Mouse (Mus musculus) stomach, embryonic 16.5 days (tissue): ENCODE results near the gene Trim39. TPM values are rescaled to one million over a fixed set of nuclear protein-coding genes. Genes with fewer than 3 reads are reported as not detected.

Experiments
- ATAC-seq: fragments of 200-750 bp; cut with Nextera tagmentation; 2 replicates; pipeline ENCODE4 v1.8.0; 2017; ENCODE audit warnings: moderate number of reproducible peaks, moderate TSS enrichment; ENCODE audit not compliant: insufficient read depth, low FRiP score
- H3K27ac ChIP-seq: fragments of 300-500 bp; sonication (generic); 2 replicates; pipeline ENCODE4 v1.5.1; 2014; ENCODE audit warnings: low read length
- H3K27me3 ChIP-seq: fragments of 300-500 bp; sonication (generic); 2 replicates; pipeline ENCODE4 v1.6.1; 2014; ENCODE audit warnings: low read length, control low read depth, mixed read lengths; ENCODE audit not compliant: control insufficient read depth, insufficient read depth
- H3K36me3 ChIP-seq: fragments of 300-500 bp; sonication (generic); 2 replicates; pipeline ENCODE4 v1.6.1; 2014; ENCODE audit warnings: low read length; ENCODE audit not compliant: control insufficient read depth, insufficient read depth
- H3K4me1 ChIP-seq: fragments of 300-500 bp; sonication (generic); 2 replicates; pipeline ENCODE4 v1.6.1; 2014; ENCODE audit warnings: low read length, control low read depth, mixed read lengths; ENCODE audit not compliant: control insufficient read depth, insufficient read depth
- H3K4me2 ChIP-seq: fragments of 300-500 bp; sonication (generic); 2 replicates; pipeline ENCODE4 v1.6.1; 2014; ENCODE audit warnings: low read depth, low read length, mixed read lengths
- H3K4me3 ChIP-seq: fragments of 300-500 bp; sonication (generic); replicated peaks from 2 replicates; pipeline ENCODE4 v1.5.1; 2014; ENCODE audit warnings: mild to moderate bottlenecking, low read length
- H3K9ac ChIP-seq: fragments of 300-500 bp; sonication (generic); 2 replicates; pipeline ENCODE4 v1.6.1; 2014; ENCODE audit warnings: low read length
- H3K9me3 ChIP-seq: fragments of 300-500 bp; sonication (generic); replicated peaks from 2 replicates; pipeline ENCODE4 v1.6.1; 2016; ENCODE audit warnings: low read length, control low read depth; ENCODE audit not compliant: control insufficient read depth
- WGBS: fragments of 180-500 bp; shearing (Covaris S2); extraction: QIAGEN DNeasy Blood & Tissue Kit; methylation state at CpG from one replicate; pipeline ENCODE4 v1.1.7; 2014; 5-methylcytosine and 5-hydroxymethylcytosine counted together
- polyA plus RNA-seq: library from polyadenylated mRNA; unstranded; fragments of >200 nt; fragmentation: Nextera tagmentation; extraction: Ambion mirVana; gene quantifications from 2 replicates; pipeline ENCODE4 v1.2.1, GENCODE M21; 2015

The Trim39 gene
- polyA plus RNA-seq, 1 experiment from 2014 or later = 12.8 TPM

GRCm38 (mm10) chr17:36257241-36257947, 14.7 kb downstream of the Trim39 start:
- peak; percentile 96 for ATAC-seq
- H3K4me1 ChIP-seq = no peaks in the 10 kb centered on the region
- H3K4me3 ChIP-seq = peak overlapping the region; percentile 69
- under 1% methylated on average over 37 of the region's 37 CpGs for WGBS
- H3K9ac ChIP-seq = peak overlapping the region; percentile 83
- peak overlapping the region; percentile 52 for H3K4me2 ChIP-seq
- no peaks in the 10 kb centered on the region for H3K9me3 ChIP-seq
- H3K36me3 ChIP-seq = peaks cover 14% of the 10 kb centered on the region; the same call in 1 of the 2 replicates
- H3K27ac ChIP-seq = peak overlapping the region; percentile 75
- H3K27me3 ChIP-seq = no peaks in the 10 kb centered on the region

GRCm38 (mm10) chr17:36253087-36253600, 18.9 kb downstream of the Trim39 start:
- no peak overlapping the region for H3K4me3 ChIP-seq
- WGBS = 46% methylated on average over 6 of the region's 6 CpGs
- H3K9me3 ChIP-seq = no peaks in the 10 kb centered on the region
- H3K4me2 ChIP-seq = no peak overlapping the region
- no peak overlapping the region for H3K9ac ChIP-seq
- ATAC-seq = no peak
- H3K4me1 ChIP-seq = peaks cover 5% of the 10 kb centered on the region; the same call in 1 of the 2 replicates
- no peaks in the 10 kb centered on the region; the same call in 1 of the 2 replicates for H3K27me3 ChIP-seq
- no peaks in the 10 kb centered on the region for H3K36me3 ChIP-seq
- no peak overlapping the region for H3K27ac ChIP-seq

- no peaks in the 10 kb centered on the region for H3K9me3 ChIP-seq
- no peaks in the 10 kb centered on the region; the same call in 1 of the 2 replicates for H3K27me3 ChIP-seq
- H3K4me3 ChIP-seq = peak overlapping the region; percentile 29
- peak overlapping the region; percentile 56 for H3K4me2 ChIP-seq
- H3K4me1 ChIP-seq = peaks cover 5% of the 10 kb centered on the region; the same call in 1 of the 2 replicates
- WGBS = 7% methylated on average over 25 of the region's 25 CpGs
- H3K27ac ChIP-seq = no peak overlapping the region
- 0 out of 2 replicates have a peak, but pooled peaks have one; percentile 61 for ATAC-seq
- no peaks in the 10 kb centered on the region for H3K36me3 ChIP-seq
- no peak overlapping the region for H3K9ac ChIP-seq
Observed at GRCm38 (mm10) chr17:36252250-36252876, 19.7 kb downstream of the Trim39 start.

- Histone ChIP-seq H3K4me1 (peaks cover 5% of the 10 kb centered on the region; the same call in 1 of the 2 replicates), H3K4me2 (peak overlapping the region; percentile 44), H3K4me3 (0 out of 2 replicates have a peak overlapping the region, but pooled peaks have one; percentile 7), H3K27ac (no peak overlapping the region), H3K27me3 (no peaks in the 10 kb centered on the region; the same call in 1 of the 2 replicates), H3K9ac (no peak overlapping the region), H3K36me3 (no peaks in the 10 kb centered on the region), H3K9me3 (no peaks in the 10 kb centered on the region)
- 20% methylated on average over 33 of the region's 33 CpGs for WGBS
- 0 out of 2 replicates have a peak, but pooled peaks have one; percentile 50 for ATAC-seq
Observed at GRCm38 (mm10) chr17:36248886-36249285, 23.2 kb downstream of the Trim39 start.

- Histone ChIP-seq H3K36me3 (no peaks in the 10 kb centered on the region), H3K4me3 (no peak overlapping the region), H3K9ac (no peak overlapping the region), H3K27ac (no peak overlapping the region), H3K27me3 (no peaks in the 10 kb centered on the region), H3K9me3 (no peaks in the 10 kb centered on the region), H3K4me1 (0 out of 2 replicates have a peak, but pooled peaks cover 4% of the 10 kb centered on the region), H3K4me2 (no peak overlapping the region)
- no peak for ATAC-seq
- whole genome bisulfite sequencing = 85% methylated on average over 2 of the region's 2 CpGs
Observed at GRCm38 (mm10) chr17:36245741-36246140, 26.3 kb downstream of the Trim39 start.

- 0 out of 2 replicates have a peak, but pooled peaks cover 6% of the 10 kb centered on the region for H3K4me1 ChIP-seq
- no peaks in the 10 kb centered on the region for H3K27me3 ChIP-seq
- no peak overlapping the region for H3K27ac ChIP-seq
- no peak for ATAC-seq
- no peaks in the 10 kb centered on the region for H3K36me3 ChIP-seq
- no peak overlapping the region for H3K9ac ChIP-seq
- no peak overlapping the region for H3K4me3 ChIP-seq
- H3K4me2 ChIP-seq = no peak overlapping the region
- WGBS = 36% methylated on average over 5 of the region's 5 CpGs
- no peaks in the 10 kb centered on the region for H3K9me3 ChIP-seq
Observed at GRCm38 (mm10) chr17:36244031-36244430, 28.0 kb downstream of the Trim39 start.

GRCm38 (mm10) chr17:36240637-36241213, 31.3 kb downstream of the Trim39 start:
- ATAC-seq = 0 out of 2 replicates have a peak, but pooled peaks have one; percentile 33
- Histone ChIP-seq H3K4me2 (0 out of 2 replicates have a peak overlapping the region, but pooled peaks have one; percentile 19), H3K9me3 (no peaks in the 10 kb centered on the region), H3K27ac (no peak overlapping the region), H3K4me3 (no peak overlapping the region; the same call in 1 of the 2 replicates), H3K4me1 (0 out of 2 replicates have a peak, but pooled peaks cover 6% of the 10 kb centered on the region), H3K27me3 (no peaks in the 10 kb centered on the region; the same call in 1 of the 2 replicates), H3K36me3 (no peaks in the 10 kb centered on the region), H3K9ac (peak overlapping the region; percentile 31; the same call in 1 of the 2 replicates)
- WGBS = 8% methylated on average over 5 of the region's 5 CpGs

- 0 out of 2 replicates have a peak, but pooled peaks cover 6% of the 10 kb centered on the region for H3K4me1 ChIP-seq
- H3K9ac ChIP-seq = peak overlapping the region; percentile 61
- H3K4me2 ChIP-seq = peak overlapping the region; percentile 74
- no peak overlapping the region for H3K27ac ChIP-seq
- H3K9me3 ChIP-seq = no peaks in the 10 kb centered on the region
- H3K36me3 ChIP-seq = no peaks in the 10 kb centered on the region
- H3K27me3 ChIP-seq = peaks cover 3% of the 10 kb centered on the region; the same call in 1 of the 2 replicates
- WGBS = 4% methylated on average over 27 of the region's 27 CpGs
- H3K4me3 ChIP-seq = peak overlapping the region; percentile 45
- peak; percentile 47; the same call in 1 of the 2 replicates for ATAC-seq
Observed at GRCm38 (mm10) chr17:36237321-36237921, 34.6 kb downstream of the Trim39 start.
